Mouse (Mus musculus) urinary bladder, postnatal 36 days (tissue): Measurements from ENCODE around the gene Slc30a2.

Experiments
- DNase-seq, 2 experiments: peaks; one replicate each; pipeline ENCODE4 v3.0.0; 2022; ENCODE audit warnings: low spot score in 2 of 2, mixed read lengths in 1 of 2

Slc30a2 gene

DNA sequence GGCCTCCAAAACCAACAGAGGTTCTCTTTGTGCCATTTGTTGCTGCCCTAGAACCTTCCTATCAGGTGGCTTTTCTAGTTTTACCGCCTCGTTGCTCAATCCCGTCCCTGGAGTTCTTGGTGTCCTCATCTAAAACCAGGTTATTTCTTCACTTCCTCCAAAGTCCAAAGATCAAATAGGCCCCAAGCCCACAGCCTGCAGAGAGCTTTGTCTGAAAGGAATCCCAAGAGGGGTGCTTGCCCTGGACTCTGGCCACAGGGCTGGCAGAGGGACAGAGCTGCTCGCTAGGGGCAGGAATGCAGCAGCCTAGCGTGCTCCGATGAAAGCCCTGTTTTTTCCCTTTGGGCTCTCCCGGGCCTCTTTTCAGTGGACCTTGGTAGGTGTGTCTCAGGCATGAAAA lies 54.1 kb downstream of the Slc30a2 start:
- peak; percentile 53 to 83 for DNase-seq

DNA sequence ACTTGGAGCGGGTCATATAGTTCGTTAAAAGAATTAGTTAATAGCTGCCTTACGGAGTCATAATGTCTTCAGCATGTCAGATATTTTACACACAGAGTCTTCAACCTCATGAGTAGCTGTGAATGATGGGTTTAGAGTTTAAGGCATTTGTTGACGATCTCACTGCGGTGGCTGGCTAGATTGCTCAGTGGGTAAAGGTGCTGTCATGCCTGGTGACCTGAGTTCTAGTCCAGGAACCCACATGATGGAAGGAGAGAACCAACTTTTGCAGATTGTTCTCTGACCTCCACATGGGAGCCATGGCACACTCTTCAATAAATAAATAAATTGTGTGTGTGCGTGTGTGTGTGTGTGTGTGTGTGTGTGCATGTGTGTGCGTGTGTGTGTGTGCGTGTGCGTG lies 54.8 kb downstream of the Slc30a2 start:
- DNase-seq = no peak

DNA sequence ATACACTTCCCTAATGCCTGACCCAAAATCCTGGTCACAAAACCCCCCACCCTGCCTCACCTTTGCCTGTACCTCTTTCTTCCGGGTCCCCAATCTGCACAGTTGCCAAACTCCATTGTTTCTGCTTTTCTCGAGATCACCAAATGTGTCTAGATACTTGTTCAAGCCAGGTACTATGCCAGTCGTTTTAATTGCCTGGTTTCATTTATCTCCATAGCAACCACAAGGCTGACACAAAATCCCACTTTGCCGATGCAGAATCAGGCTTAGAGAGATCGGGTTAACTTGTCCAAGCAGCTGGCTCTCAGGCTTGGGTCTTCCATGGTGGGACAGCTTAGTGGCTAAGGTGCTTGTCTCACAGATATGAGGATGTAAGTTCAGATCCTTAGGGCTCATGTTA lies 57.2 kb downstream of the Slc30a2 start:
- DNase-seq = no peak

DNA sequence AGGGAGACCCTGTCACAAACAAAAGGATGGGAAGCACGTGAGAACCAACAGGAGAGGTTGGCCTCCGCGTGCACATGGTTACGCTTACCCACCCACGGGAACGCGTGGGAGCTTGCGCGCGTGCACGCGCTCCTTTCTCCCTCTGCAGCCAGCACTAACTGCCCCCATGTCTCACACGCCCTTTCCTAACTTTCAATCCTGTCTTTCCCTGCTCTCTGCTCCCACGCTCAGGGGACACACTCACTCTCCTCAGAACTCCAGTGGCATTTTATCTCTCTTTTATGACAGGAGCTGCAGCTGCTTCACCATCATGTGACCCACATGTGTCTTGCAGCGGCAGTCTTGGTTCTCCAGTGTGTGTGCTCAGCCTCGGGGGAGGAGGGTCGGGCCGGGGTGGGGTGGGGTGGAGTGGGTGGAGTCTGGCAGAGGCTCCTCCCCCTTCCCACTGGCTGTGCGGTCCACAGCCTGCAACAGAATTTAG lies 58.2 kb downstream of the Slc30a2 start:
- peak; percentile 26 to 45 for DNase-seq

DNA sequence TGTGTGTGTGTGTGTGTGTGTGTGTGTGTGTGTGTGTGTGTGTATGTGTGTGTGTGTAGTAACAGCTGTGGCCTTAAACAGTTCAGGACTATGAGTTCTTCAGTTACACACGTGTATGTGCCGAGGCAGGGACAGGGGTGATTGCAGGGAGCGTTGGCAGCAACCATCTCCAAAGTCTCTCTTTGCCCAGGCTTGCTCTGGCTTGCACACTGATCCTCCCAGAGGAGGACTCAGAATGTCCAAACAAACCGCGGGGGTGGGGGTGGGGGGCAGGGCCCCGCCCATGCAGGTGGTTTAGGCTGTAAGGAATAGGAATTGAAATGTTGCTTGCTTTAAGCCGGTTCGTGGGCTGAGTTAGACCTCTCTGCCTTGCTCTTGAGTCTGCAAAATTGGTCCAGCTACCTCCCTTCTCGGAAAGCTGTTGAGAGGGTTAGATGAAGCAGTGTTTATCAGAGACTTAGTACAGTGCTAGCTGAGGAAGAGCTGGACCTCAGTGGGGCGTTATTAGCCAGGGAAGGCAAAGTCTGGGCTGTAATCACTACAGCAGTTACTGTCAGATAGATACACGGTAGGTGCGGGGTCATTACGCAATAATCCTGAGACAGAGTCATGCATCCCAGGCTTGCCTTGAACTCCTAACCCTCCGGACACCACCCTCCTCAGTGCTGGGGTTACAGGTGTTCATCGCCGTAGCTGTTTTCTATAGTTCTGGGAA lies 59.0 kb downstream of the Slc30a2 start:
- DNase-seq = peak; percentile 49 to 58

DNA sequence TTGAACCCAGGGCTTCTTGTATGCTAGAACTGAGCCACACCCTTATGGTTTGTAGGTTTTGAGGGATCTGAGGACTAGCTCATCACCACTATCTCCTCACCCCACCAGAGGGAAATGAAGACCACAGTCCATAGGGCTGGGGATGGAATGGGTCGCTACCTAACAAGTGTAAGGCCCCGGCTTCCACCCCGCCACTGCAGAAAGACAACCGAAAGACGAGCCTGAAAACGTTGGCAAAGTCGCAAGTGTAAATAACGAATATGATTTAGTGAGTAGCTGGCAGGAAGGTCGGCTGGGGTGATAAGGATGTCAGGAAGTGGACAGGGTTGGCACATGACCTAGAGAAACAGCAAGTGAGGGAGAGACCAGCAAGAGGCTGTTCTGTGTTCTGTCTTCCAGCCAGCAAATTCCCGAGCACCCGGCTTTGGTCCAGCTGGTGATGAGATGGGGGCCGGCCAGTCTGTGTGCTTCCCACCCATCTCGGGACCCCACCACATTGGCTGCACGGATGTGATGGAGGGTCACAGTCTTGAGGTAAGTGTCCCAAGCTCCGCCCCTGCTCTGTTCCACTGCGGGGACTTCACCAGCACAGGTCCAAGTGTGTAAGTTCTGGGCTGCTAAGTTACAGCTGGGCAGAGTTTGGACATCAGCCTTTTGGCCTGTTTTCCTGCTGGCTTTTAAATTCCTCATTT lies 59.7 kb downstream of the Slc30a2 start:
- DNase-seq = peak; percentile 45 to 61

DNA sequence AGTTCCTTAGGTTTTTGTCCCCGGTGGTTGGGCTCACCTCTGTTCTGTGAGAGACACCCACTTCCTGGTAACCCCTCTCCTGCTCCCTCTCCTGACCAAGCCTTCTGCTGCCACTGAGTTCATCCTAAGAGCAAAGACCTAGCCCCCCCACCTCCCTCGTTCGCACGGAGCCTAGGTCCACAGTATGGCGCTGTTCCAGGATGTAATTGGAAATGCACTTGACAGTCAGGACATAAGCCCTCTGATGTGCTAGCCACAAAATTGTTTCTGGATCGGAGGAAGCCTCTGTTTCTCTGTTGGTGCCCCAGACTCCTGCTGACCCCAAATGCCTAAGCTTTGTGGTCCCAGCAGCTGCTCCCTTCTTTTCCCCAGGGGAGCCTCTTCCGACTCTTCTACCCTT lies 60.7 kb downstream of the Slc30a2 start:
- no peak for DNase-seq
